Mouse (Mus musculus): ENCODE data around the gene Moxd1.

DNA sequence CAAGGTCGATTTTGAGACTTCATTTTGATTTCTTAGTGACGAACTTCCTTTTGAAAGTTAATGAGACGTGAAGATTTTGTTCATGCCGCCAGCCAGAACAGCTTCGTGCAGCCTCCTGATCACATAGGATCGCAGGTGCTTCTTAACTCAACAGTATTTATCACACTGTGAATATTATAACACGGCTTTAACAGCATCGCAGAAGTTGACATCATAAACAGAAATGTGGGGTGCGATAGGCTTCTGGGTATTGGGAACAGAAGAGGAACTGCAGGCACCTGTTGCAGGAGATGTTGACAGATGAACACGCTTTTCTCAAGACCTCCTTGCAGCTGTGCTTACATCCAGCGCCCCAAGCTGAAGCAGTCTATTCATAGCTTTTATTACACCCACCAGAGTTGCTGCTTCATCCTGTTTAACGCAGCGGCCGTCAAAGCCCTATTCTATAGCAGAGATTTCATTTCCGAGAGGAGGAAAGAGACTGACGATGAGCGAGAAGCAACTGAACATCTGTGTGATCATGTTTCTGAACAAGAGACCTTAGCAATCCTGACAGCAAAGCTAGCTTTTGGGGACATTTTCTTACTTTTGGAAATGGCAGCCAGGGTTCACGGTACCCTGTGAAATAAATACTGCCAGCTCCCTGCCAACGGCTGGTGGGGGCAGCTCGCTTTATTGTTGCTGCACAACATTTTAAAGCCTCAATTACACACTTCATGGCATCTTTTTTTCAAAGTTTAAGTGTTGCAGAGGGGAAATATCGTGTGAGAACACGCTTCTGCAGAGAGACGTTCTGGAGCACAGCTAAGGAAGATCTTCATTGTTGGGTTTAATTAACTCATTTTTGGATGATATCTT is 12.3 kb downstream of the Moxd1 start:
- TF ChIP-seq CTCF (IDR thresholded peaks at IDR 0.05; ENCODE audit: low read depth) (no peak), EP300 (IDR thresholded peaks at IDR 0.05; ENCODE audit: low read depth) (no peak)

All from heart, postnatal 0 days (tissue).